Mouse (Mus musculus) CD4-positive, CD25-positive, alpha-beta regulatory T cell, adult 2 months (primary cell): ENCODE measurements around the gene Dmc1.

Experiments
- DNase-seq: peaks from one replicate; pipeline ENCODE4 v3.0.0-alpha.2; 2012; ENCODE audit warnings: low read depth, low spot score

Dmc1 gene

GRCm38 (mm10) chr15:79511553-79512320, 93.2 kb downstream of the Dmc1 start:
- peak; percentile 47 for DNase-seq
